ENCODE assay signal across 12 mouse cellular contexts in genomic region chr7:101088687-101089086, GRCm38 (mm10). TPM values are rescaled to one million over a fixed set of nuclear protein-coding genes. Genes with fewer than 3 reads are reported as not detected.
DNase-seq lines count a peak whose midpoint lies in the region; ATAC-seq and TF ChIP-seq lines count a peak whose summit lies in the region.
"Had no signal": no experiment of that assay in that cellular context is flagged by ENCODE, and none has a peak within 500 bp of the region (broad histone marks: within the 10 kb centered on the region; RNA-seq: fewer than 3 reads in every experiment).

No protein-coding gene starts in this region.

- intact Hi-C loops in gastrocnemius, adult 2 months (cut with DNase I) = no loop called here

- H3K4me1 ChIP-seq in intestine, postnatal 0 days (replicated peaks; ENCODE audit: control insufficient read depth, insufficient read depth, low read length) = peaks cover 18% of the 10 kb centered on the region
- H3K4me1 ChIP-seq: hindbrain, embryonic 13.5 days had no signal

- TF ChIP-seq CTCF in gastrocnemius, adult 2 months (IDR thresholded peaks at IDR 0.05) = no peak
- no peak for TF ChIP-seq CTCF in intestine, postnatal 0 days (IDR thresholded peaks at IDR 0.05; ENCODE audit: low read depth)

- H3K9me3 ChIP-seq in intestine, postnatal 0 days (ENCODE audit: control insufficient read depth) = no peaks in the 10 kb centered on the region
- H3K9me3 ChIP-seq: hindbrain, embryonic 13.5 days had no signal

- no peak overlapping the region for H3K9ac ChIP-seq in intestine, postnatal 0 days (ENCODE audit: low read depth, low read length)
- H3K9ac ChIP-seq: hindbrain, embryonic 13.5 days; liver, embryonic 14.5 days had no signal

- DNase-seq in gastrocnemius, adult 2 months = peak; percentile 75
- no peak for DNase-seq in gastrocnemius, postnatal 4 days (ENCODE audit: low spot score in 2 of 2)
- DNase-seq in Muller cell, postnatal 12 days (ENCODE audit: inconsistent ontology term) = peak; percentile 41
- DNase-seq in heart, adult 11 months = peak; percentile 97
- peak; percentile 52 for DNase-seq in heart, postnatal 4 days
- DNase-seq in urinary bladder, adult 18-20 months (ENCODE audit: low spot score in 2 of 2) = no peak
- no peak for DNase-seq in urinary bladder, adult 2 months (ENCODE audit: low spot score)
- DNase-seq: cerebellum, adult 9-10 months had no signal

- peak overlapping the region; percentile 86 for H3K27ac ChIP-seq in gastrocnemius, adult 2 months
- no peak overlapping the region for H3K27ac ChIP-seq in intestine, postnatal 0 days (ENCODE audit: low read depth, low read length)
- H3K27ac ChIP-seq: hindbrain, embryonic 13.5 days; liver, embryonic 14.5 days had no signal

- ATAC-seq in intestine, postnatal 0 days = no peak

- no peaks in the 10 kb centered on the region for H3K27me3 ChIP-seq in intestine, postnatal 0 days (replicated peaks; ENCODE audit: control insufficient read depth, insufficient read depth, low read length)
- H3K27me3 ChIP-seq: CH12.LX; hindbrain, embryonic 13.5 days had no signal

- WGBS in intestine, postnatal 0 days = 71% methylated on average over 4 of the region's 4 CpGs

- H3K4me2 ChIP-seq in intestine, postnatal 0 days (replicated peaks; ENCODE audit: low read depth) = no peak overlapping the region
- H3K4me2 ChIP-seq: hindbrain, embryonic 13.5 days had no signal

- no peak overlapping the region for H3K4me3 ChIP-seq in gastrocnemius, adult 2 months
- no peak overlapping the region for H3K4me3 ChIP-seq in intestine, postnatal 0 days (ENCODE audit: low read depth, low read length)
- H3K4me3 ChIP-seq: hindbrain, embryonic 13.5 days had no signal

- no peaks in the 10 kb centered on the region for H3K36me3 ChIP-seq in intestine, postnatal 0 days (ENCODE audit: control insufficient read depth, insufficient read depth)
- H3K36me3 ChIP-seq: hindbrain, embryonic 13.5 days had no signal

RNA-seq across cellular contexts. Expression of gene Fchsd2, which starts 4.0 kb away (rescaled TPM):
- total RNA-seq in gastrocnemius, adult 2 months (2021) = 1 to 10 TPM; 3.7 to 7.1 TPM
- 10 to 100 TPM; 22.6 to 25.7 TPM for total RNA-seq in gastrocnemius, postnatal 4 days (2021)
- total RNA-seq in heart, postnatal 4 days (2021) = 10 to 100 TPM; 20.4 to 22.1 TPM
- polyA plus RNA-seq in intestine, postnatal 0 days (2015; fragmentation: Nextera tagmentation; extraction: Ambion mirVana) = 20.1 and 26.1 TPM in 2 replicates
- polyA plus RNA-seq in urinary bladder, adult 2 months (2012; rRNA removed) = 10.0 and 12.0 TPM in 2 replicates

Comparison
In these comparisons a context has a peak if more than half of its experiments do, and no peak if none do; other contexts are left out.
1. DNase-seq: peak in gastrocnemius, adult 2 months (single experiment), Muller cell, postnatal 12 days (single experiment), heart, adult 11 months (single experiment) and heart, postnatal 4 days (single experiment); none in gastrocnemius, postnatal 4 days (0 of 2), urinary bladder, adult 18-20 months (0 of 2) and urinary bladder, adult 2 months (single experiment).